Mouse (Mus musculus) embryonic facial prominence, embryonic 10.5 days (tissue): ENCODE data around the gene Ccr1l1. TPM values are rescaled to one million over a fixed set of nuclear protein-coding genes. Genes with fewer than 3 reads are reported as not detected.
"Not testable (repeated sequence)": the region's sequence is repeated elsewhere in the genome, so short reads cannot be mapped to it uniquely, and the experiment has no call there.

Experiments used
- DNase-seq: peaks from one replicate; pipeline ENCODE4 v3.0.0-alpha.2; 2017; ENCODE audit warnings: low spot score
- H3K27ac ChIP-seq: fragments of 300-500 bp; sonication (generic); replicated peaks from 2 replicates; pipeline ENCODE4 v1.5.1; 2016; ENCODE audit warnings: mild to moderate bottlenecking
- H3K27me3 ChIP-seq: fragments of 300-500 bp; sonication (generic); replicated peaks from 2 replicates; pipeline ENCODE4 v1.6.1; 2016; ENCODE audit warnings: low read depth, mild to moderate bottlenecking; ENCODE audit not compliant: poor library complexity, severe bottlenecking
- H3K36me3 ChIP-seq: fragments of 300-500 bp; sonication (generic); replicated peaks from 2 replicates; pipeline ENCODE4 v1.6.1; 2016; ENCODE audit warnings: mild to moderate bottlenecking, moderate library complexity
- H3K4me1 ChIP-seq: fragments of 300-500 bp; sonication (generic); 2 replicates; pipeline ENCODE4 v1.6.1; 2016
- H3K4me3 ChIP-seq: fragments of 300-500 bp; sonication (generic); 2 replicates; pipeline ENCODE4 v1.5.1; 2016; ENCODE audit warnings: mild to moderate bottlenecking, moderate library complexity
- H3K9me3 ChIP-seq: fragments of 300-500 bp; sonication (generic); 2 replicates; pipeline ENCODE4 v1.6.1; 2016; ENCODE audit warnings: mild to moderate bottlenecking
- WGBS: fragments of 180-500 bp; shearing (Covaris S2); methylation state at CpG from one replicate; pipeline ENCODE4 v1.1.7; 2016; 5-methylcytosine and 5-hydroxymethylcytosine counted together
- polyA plus RNA-seq: library from polyadenylated mRNA; unstranded; fragments of >200 nt; fragmentation: Nextera tagmentation; extraction: Ambion mirVana; gene quantifications from 2 replicates; pipeline ENCODE4 v1.2.1, GENCODE M21; 2016

Ccr1l1 gene
- polyA plus RNA-seq, 1 experiment from 2014 or later, result not detected

DNA sequence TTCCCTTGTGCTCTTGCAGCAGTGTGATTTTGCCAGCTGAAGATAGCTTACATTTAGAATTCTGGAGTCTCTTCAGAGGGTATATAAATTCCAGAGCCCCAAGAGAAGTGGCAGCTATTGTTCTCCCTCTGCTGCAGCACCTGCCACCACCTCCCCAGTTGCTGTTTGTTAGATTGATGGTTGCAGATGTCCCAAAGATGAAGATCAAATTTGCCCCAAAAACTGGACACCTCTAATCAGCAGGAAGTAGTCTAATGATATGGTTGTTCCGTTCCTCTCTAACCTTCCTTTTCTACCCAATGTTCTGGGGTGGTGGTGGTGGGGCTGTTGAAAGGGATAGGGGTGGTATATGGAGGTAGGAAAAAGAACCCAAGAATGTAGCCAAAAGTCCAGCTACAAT, 4.5 kb upstream of the Ccr1l1 start:
- no peaks in the 10 kb centered on the region for H3K9me3 ChIP-seq
- no peak overlapping the region for H3K27ac ChIP-seq
- H3K36me3 ChIP-seq, result no peaks in the 10 kb centered on the region
- no peak for DNase-seq
- no peaks in the 10 kb centered on the region for H3K27me3 ChIP-seq
- no peaks in the 10 kb centered on the region for H3K4me1 ChIP-seq
- 80% methylated on average over 1 of the region's 1 CpGs for WGBS
- H3K4me3 ChIP-seq, result no peak overlapping the region

DNA sequence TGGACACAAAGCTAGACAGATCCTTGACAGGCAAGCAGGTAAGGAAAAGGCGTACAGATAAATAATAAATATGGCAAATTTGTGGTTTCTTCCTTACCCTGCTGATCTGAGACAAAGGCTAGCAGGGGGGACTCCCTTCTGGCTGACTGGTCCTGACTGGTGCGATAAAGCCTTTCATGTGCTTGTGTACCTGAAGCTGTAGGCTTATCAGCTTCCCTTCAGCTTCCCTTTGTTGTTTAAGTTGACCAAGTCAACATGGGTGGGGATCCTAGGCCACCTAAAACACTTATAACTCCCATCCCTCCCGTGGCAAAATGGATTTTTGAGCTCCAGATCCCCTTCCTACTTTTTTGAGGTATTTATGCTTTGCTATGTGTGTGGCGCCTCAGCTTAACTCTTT, 3.7 kb upstream of the Ccr1l1 start:
- 80% methylated on average over 4 of the region's 4 CpGs for WGBS

DNA sequence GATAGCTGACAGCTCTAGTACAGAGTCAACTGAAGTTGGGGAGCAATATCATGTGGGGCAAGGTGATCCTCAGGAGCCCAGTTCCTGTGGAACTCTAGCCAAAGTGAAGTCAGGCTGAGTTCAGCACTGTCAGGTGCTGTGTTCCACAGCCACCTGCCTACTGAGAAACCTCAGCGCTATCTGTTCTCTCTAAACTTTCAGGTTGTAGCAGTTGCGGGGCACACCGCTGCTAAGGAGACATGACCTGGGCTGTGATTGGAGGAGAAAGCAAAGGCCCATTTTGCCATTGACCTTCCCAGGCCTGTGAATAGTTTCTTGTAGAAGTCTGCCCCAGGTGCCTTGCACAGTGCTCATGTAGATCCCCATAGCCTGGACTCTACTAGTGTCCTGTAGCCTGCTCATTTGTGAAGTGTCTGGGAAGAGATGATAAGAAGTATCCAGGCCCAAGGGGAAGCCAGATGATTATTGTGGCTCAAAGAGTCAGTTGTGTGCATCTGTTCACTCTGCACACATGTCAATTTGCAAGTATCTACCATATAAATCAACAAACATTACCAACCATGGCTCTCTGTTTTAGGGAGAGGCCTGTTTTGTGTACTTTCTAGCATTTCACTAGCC, 2.8 kb upstream of the Ccr1l1 start:
- not testable (repeated sequence) for H3K9me3 ChIP-seq, H3K27me3 ChIP-seq

More for the DNA sequence above, 3.7 kb upstream of the Ccr1l1 start:
- H3K4me3 ChIP-seq, result no peak overlapping the region
- no peaks in the 10 kb centered on the region for H3K9me3 ChIP-seq
- H3K36me3 ChIP-seq, result no peaks in the 10 kb centered on the region
- no peaks in the 10 kb centered on the region for H3K27me3 ChIP-seq
- H3K4me1 ChIP-seq, result no peaks in the 10 kb centered on the region
- H3K27ac ChIP-seq, result no peak overlapping the region
- DNase-seq, result no peak

DNA sequence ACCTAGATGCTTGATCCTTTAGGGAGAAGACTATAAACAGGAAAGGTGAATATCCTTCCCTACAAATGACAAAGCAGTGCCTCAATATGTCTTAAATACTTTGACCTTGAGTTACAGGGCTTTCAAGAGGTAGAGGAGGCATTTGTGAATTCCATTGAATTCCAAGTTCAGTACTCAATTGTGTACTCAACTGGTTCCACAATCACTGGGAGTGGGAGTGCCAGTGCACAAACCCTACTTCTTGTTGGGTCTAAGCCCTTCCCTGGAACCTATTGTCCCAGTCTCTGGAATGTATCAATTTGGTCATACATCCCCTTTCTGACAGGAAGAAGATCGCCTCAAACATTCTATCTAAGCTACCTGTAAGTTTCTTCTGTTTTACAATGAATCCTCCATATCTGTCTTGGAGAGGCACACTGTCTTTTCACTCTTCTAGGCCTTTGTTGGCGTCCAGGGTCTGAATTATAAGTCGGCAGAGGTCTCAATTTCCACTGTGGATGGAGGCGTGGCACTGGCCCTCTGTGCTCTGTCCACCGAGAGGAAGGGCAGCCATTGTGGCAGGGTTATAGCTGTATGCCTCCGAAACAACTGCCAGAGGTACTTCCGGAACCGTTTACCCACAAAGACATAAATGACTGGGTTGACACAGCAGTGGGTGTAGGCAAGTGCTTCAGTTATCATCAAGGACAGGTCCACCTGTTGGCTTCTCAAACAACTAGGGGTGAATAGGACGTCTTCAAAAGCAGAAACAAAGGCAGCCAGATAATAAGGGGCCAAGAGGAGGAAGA, 1.1 kb downstream of the Ccr1l1 start:
- 83% methylated on average over 9 of the region's 9 CpGs for WGBS
- no peaks in the 10 kb centered on the region for H3K27me3 ChIP-seq
- no peaks in the 10 kb centered on the region for H3K9me3 ChIP-seq
- no peak overlapping the region for H3K27ac ChIP-seq
- H3K36me3 ChIP-seq, result no peaks in the 10 kb centered on the region
- no peaks in the 10 kb centered on the region for H3K4me1 ChIP-seq
- no peak for DNase-seq
- no peak overlapping the region for H3K4me3 ChIP-seq

More for the DNA sequence above, 2.8 kb upstream of the Ccr1l1 start:
- H3K36me3 ChIP-seq, H3K27ac ChIP-seq, DNase-seq, H3K4me1 ChIP-seq, H3K4me3 ChIP-seq: not testable (repeated sequence)
- no CpG with 5 or more reads among the region's 3 CpGs for WGBS

DNA sequence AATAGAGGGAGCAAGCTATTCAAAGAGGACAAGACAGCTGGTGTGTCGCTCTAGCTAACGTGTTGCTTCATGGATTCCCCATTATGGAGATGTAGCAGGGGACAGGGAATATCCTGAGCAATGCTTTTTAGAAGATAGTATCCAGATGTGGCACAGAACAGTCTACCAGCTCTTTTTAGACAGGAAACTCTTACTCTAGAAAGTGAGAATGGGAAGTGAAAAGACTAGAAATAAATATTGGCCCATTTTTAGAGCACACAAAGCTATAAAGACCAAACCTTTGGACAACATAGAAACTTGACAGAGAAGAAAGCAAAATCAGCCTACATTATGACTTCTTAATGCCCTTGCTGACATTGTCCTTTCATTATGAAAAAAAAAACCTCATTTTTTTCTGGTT, 2.6 kb downstream of the Ccr1l1 start:
- Histone ChIP-seq H3K27ac (no peak overlapping the region), H3K36me3 (no peaks in the 10 kb centered on the region), H3K4me3 (no peak overlapping the region), H3K27me3 (no peaks in the 10 kb centered on the region), H3K9me3 (no peaks in the 10 kb centered on the region), H3K4me1 (no peaks in the 10 kb centered on the region)
- DNase-seq, result no peak
- 76% methylated on average over 2 of the region's 2 CpGs for WGBS

DNA sequence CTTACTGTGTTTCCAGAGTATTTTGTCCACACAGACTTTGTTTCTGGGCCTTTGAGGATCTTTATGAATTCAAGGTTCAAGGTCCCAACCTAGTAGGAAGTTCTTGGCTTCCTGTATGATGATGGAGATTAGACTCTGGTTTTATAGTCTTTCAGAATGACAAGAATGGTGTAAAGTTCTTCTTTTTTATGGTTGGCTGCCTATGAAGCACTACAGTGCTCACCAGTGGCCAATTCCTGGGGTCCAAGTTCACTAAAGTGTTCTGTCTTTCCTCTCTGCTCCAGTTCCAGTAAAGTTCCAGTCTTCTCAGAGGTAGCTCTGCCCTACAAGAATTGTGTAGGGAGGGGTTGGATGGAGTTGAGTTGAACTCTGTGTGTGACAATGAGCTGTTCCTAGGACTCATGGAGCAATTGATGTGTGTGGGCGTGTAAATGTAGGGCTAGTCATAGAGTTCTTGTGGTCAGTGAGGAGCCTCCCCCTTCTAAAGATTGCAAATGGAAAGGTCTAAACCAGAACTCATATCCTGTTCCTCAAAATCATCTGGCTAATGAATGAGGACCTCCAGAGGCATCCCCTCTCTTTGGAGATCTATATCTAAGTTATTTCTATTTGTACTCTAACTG, 9.8 kb downstream of the Ccr1l1 start, which contains the start of gene Ccr1:
Gene Ccr1 (minus strand): TSS at position 403 of the 623 bp plus-strand sequence.
- Histone ChIP-seq H3K4me1 (no peaks in the 10 kb centered on the region), H3K27ac (no peak within 1 kb of the TSS), H3K36me3 (no peaks in the 10 kb centered on the region), H3K9me3 (no peaks in the 10 kb centered on the region), H3K27me3 (no peaks in the 10 kb centered on the region), H3K4me3 (no peak within 1 kb of the TSS)
- WGBS, result 85% methylated on average over 1 of the region's 1 CpGs
- DNase-seq, result no peak

DNA sequence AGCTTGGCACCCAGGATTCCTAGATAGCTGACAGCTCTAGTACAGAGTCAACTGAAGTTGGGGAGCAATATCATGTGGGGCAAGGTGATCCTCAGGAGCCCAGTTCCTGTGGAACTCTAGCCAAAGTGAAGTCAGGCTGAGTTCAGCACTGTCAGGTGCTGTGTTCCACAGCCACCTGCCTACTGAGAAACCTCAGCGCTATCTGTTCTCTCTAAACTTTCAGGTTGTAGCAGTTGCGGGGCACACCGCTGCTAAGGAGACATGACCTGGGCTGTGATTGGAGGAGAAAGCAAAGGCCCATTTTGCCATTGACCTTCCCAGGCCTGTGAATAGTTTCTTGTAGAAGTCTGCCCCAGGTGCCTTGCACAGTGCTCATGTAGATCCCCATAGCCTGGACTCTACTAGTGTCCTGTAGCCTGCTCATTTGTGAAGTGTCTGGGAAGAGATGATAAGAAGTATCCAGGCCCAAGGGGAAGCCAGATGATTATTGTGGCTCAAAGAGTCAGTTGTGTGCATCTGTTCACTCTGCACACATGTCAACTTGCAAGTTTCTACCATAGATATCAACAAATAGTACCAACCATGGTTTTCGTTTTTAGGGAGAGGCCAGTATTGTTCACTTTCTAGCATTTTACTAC, 11.2 kb downstream of the Ccr1l1 start:
- DNase-seq, H3K4me3 ChIP-seq, H3K9me3 ChIP-seq, H3K36me3 ChIP-seq, H3K27me3 ChIP-seq, H3K4me1 ChIP-seq, H3K27ac ChIP-seq: not testable (repeated sequence)
- WGBS, result 93% methylated on average over 1 of the region's 4 CpGs

DNA sequence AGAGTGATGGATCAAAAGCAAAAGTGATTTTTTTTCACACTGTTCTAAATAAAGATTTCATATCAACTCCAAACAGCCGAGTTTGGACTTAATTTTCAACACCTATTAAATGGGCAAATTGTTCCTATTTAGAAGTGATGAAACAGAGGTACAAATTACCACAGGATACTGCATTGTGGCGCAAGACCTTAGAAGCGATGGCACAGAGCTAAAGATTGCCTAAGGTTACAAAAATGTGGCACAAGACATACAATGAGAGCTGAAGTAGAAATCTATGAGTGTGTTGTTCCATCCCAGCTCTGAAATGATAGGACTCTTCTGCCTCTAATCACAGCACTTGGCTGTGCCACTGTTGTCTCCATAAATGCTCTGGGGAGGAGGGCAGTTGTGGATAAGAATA, 13.4 kb downstream of the Ccr1l1 start:
- Histone ChIP-seq H3K4me3 (no peak overlapping the region), H3K27me3 (no peaks in the 10 kb centered on the region), H3K36me3 (no peaks in the 10 kb centered on the region), H3K9me3 (no peaks in the 10 kb centered on the region), H3K4me1 (no peaks in the 10 kb centered on the region), H3K27ac (no peak overlapping the region)
- WGBS, result 80% methylated on average over 3 of the region's 3 CpGs
- DNase-seq, result no peak

DNA sequence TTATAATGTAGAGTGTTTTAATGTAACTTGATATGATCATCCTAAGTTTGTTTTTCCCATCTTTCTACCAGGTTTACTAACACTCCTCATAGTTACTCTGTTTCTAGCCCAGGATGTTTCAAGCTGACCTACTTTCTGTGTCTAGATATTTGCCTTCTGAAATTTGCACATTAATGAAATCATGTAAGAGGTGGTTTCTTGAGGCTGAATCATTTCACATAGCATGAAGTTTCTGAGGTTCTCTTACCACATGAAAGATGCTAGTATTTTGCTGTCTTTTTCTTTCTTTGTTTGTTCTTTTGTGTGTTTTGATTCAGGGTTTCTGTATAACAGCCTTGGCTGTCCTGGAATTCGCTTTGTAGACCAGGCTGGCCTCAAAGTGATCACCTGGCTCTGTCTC, 18.0 kb downstream of the Ccr1l1 start:
- Histone ChIP-seq H3K4me3 (no peak overlapping the region), H3K4me1 (no peaks in the 10 kb centered on the region), H3K27me3 (no peaks in the 10 kb centered on the region), H3K36me3 (no peaks in the 10 kb centered on the region), H3K27ac (no peak overlapping the region), H3K9me3 (no peaks in the 10 kb centered on the region)
- no peak for DNase-seq
- WGBS, result 95% methylated on average over 1 of the region's 1 CpGs

DNA sequence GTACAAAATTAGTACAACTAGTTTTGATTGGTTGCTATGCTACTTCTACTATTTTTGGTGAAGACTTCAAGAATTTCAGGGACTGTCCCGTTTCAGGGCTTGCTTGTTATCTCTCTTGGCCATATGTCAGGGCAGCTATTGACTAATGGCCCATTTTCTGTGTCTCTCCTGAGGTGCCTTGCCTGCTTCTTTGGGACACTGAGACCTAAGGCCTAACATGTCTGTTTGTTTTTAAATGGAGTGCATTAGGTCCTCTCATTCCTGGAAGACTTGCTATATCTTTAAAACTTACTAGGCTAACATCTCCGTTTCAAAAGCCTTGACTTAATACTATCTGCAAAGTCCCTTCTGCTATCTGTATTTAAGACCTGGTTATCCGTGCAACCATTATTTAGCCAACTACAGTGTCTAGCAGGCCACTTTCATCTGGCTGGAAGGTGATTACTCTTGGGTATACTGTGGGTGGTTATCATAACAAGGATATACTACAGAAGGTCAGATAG, 20.2 kb downstream of the Ccr1l1 start:
- WGBS, result 76% methylated on average over 3 of the region's 3 CpGs
- H3K4me1 ChIP-seq, result no peaks in the 10 kb centered on the region
- H3K9me3 ChIP-seq, result no peaks in the 10 kb centered on the region
- no peak overlapping the region for H3K27ac ChIP-seq
- DNase-seq, result no peak
- H3K27me3 ChIP-seq, result no peaks in the 10 kb centered on the region
- H3K36me3 ChIP-seq, result no peaks in the 10 kb centered on the region
- H3K4me3 ChIP-seq, result no peak overlapping the region

DNA sequence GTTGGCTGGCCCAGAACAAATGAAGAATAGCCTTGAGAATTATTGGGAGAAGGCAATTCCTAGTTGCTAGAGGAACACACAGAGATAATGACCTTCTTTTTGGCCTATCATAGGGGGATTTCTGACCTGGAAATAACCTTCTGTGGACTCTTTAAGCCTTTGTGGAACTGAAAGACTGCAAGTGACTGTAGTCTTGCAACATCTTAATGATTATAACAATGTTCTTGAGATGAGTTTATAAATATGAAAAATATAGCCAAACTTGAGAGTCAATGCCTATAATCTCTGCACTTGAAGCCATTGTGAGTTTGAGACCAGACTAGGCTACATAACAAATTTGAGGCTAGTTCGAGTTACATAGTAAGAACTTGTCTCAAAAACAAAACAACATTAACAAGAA, 21.3 kb downstream of the Ccr1l1 start:
- no peak overlapping the region for H3K27ac ChIP-seq
- DNase-seq, result no peak
- H3K4me1 ChIP-seq, result no peaks in the 10 kb centered on the region
- 60% methylated on average over 1 of the region's 1 CpGs for WGBS
- no peaks in the 10 kb centered on the region for H3K27me3 ChIP-seq
- H3K36me3 ChIP-seq, result no peaks in the 10 kb centered on the region
- H3K4me3 ChIP-seq, result no peak overlapping the region
- no peaks in the 10 kb centered on the region for H3K9me3 ChIP-seq

DNA sequence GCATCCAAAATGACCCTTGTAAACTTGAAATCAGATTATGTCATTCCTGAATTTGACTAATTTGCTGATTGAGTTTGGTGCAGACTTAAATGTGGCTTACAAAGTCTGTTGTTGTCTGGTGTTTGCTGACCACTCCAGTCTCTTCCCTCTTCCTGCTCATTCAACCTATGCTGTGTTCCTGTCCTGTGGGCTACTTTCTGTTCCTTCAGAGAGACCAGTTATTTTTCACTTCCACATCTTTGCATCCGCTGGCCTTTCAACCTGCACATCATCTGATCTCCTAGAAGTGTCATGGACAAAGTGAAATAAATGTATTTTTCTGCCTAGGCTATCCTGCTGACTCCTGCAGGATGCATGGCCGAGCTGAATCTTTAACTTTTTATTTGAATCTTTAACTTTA, 24.7 kb downstream of the Ccr1l1 start:
- H3K4me1 ChIP-seq, result no peaks in the 10 kb centered on the region
- no peak overlapping the region for H3K27ac ChIP-seq
- DNase-seq, result no peak
- no peak overlapping the region for H3K4me3 ChIP-seq
- 82% methylated on average over 2 of the region's 2 CpGs for WGBS
- H3K9me3 ChIP-seq, result no peaks in the 10 kb centered on the region
- H3K36me3 ChIP-seq, result no peaks in the 10 kb centered on the region
- no peaks in the 10 kb centered on the region for H3K27me3 ChIP-seq
